Mouse (Mus musculus): ENCODE data around the gene Hectd4. TPM values are rescaled to one million over a fixed set of nuclear protein-coding genes. Genes with fewer than 3 reads are reported as not detected.
A peak's percentile ranks its signal among the peaks of the same experiment; 100 is the strongest.

The Hectd4 gene
- total and polyA plus RNA-seq, 2 experiments from 2014 or later, result 15.9 to 107 TPM

GRCm38 (mm10) chr5:121242701-121243100 lies 22.7 kb downstream of the Hectd4 start:
- Histone ChIP-seq H3K9me3 (ENCODE audit: low read length) (no peaks in the 10 kb centered on the region), H3K4me1 (ENCODE audit: insufficient read depth, low read length) (no peaks in the 10 kb centered on the region), H3K4me3 (ENCODE audit: low read length) (no peak overlapping the region), H3K36me3 (ENCODE audit: insufficient read depth, low read length) (no peaks in the 10 kb centered on the region), H3K9ac (replicated peaks; ENCODE audit: low read length) (no peak overlapping the region), H3K4me2 (ENCODE audit: low read depth, low read length) (no peak overlapping the region), H3K27ac (no peak overlapping the region), H3K27me3 (ENCODE audit: insufficient read depth, low read length) (no peaks in the 10 kb centered on the region)
- no peak for TF ChIP-seq CTCF (IDR thresholded peaks at IDR 0.05; ENCODE audit: low read depth)
- no peak for DNase-seq (ENCODE audit: low spot score)
- WGBS, result 81% methylated on average over 1 of the region's 1 CpGs
- no peak for ATAC-seq

- H3K9me3 ChIP-seq (ENCODE audit: low read length), result no peaks in the 10 kb centered on the region
- H3K27me3 ChIP-seq (ENCODE audit: insufficient read depth, low read length), result no peaks in the 10 kb centered on the region
- no peaks in the 10 kb centered on the region for H3K36me3 ChIP-seq (ENCODE audit: insufficient read depth, low read length)
- no peak overlapping the region for H3K4me3 ChIP-seq (ENCODE audit: low read length)
- no peak overlapping the region for H3K4me2 ChIP-seq (ENCODE audit: low read depth, low read length)
- no peaks in the 10 kb centered on the region for H3K4me1 ChIP-seq (ENCODE audit: insufficient read depth, low read length)
- no peak overlapping the region for H3K9ac ChIP-seq (replicated peaks; ENCODE audit: low read length)
- no peak for DNase-seq (ENCODE audit: low spot score)
- no peak overlapping the region for H3K27ac ChIP-seq
- TF ChIP-seq CTCF (IDR thresholded peaks at IDR 0.05; ENCODE audit: low read depth), result no peak
- 93% methylated on average over 1 of the region's 1 CpGs for WGBS
- no peak for ATAC-seq
Observed at GRCm38 (mm10) chr5:121243676-121244364, 23.8 kb downstream of the Hectd4 start.

- WGBS, result 93% methylated on average over 5 of the region's 5 CpGs
Observed at GRCm38 (mm10) chr5:121244365-121244731, 24.3 kb downstream of the Hectd4 start.

GRCm38 (mm10) chr5:121245201-121245600 lies 25.2 kb downstream of the Hectd4 start:
- TF ChIP-seq CTCF (IDR thresholded peaks at IDR 0.05; ENCODE audit: low read depth), result no peak
- Histone ChIP-seq H3K9me3 (ENCODE audit: low read length) (no peaks in the 10 kb centered on the region), H3K4me2 (ENCODE audit: low read depth, low read length) (no peak overlapping the region), H3K4me1 (ENCODE audit: insufficient read depth, low read length) (no peaks in the 10 kb centered on the region), H3K36me3 (ENCODE audit: insufficient read depth, low read length) (no peaks in the 10 kb centered on the region), H3K27ac (no peak overlapping the region), H3K4me3 (ENCODE audit: low read length) (no peak overlapping the region), H3K27me3 (ENCODE audit: insufficient read depth, low read length) (no peaks in the 10 kb centered on the region), H3K9ac (replicated peaks; ENCODE audit: low read length) (no peak overlapping the region; the same call in 1 of the 2 replicates)
- ATAC-seq (no peak), DNase-seq (ENCODE audit: low spot score) (no peak)
- 84% methylated on average over 7 of the region's 7 CpGs for WGBS

More at GRCm38 (mm10) chr5:121244365-121244731, 24.3 kb downstream of the Hectd4 start:
- TF ChIP-seq CTCF (IDR thresholded peaks at IDR 0.05; ENCODE audit: low read depth), result no peak
- Histone ChIP-seq H3K27me3 (ENCODE audit: insufficient read depth, low read length) (no peaks in the 10 kb centered on the region), H3K9me3 (ENCODE audit: low read length) (no peaks in the 10 kb centered on the region), H3K4me3 (ENCODE audit: low read length) (no peak overlapping the region), H3K9ac (replicated peaks; ENCODE audit: low read length) (no peak overlapping the region), H3K4me2 (ENCODE audit: low read depth, low read length) (no peak overlapping the region), H3K4me1 (ENCODE audit: insufficient read depth, low read length) (no peaks in the 10 kb centered on the region), H3K27ac (no peak overlapping the region), H3K36me3 (ENCODE audit: insufficient read depth, low read length) (no peaks in the 10 kb centered on the region)
- no peak for ATAC-seq
- no peak for DNase-seq (ENCODE audit: low spot score)

GRCm38 (mm10) chr5:121248766-121249394 lies 28.9 kb downstream of the Hectd4 start:
- Histone ChIP-seq H3K36me3 (ENCODE audit: insufficient read depth, low read length) (no peaks in the 10 kb centered on the region), H3K27ac (no peak overlapping the region), H3K4me3 (ENCODE audit: low read length) (no peak overlapping the region), H3K4me2 (ENCODE audit: low read depth, low read length) (no peak overlapping the region), H3K9ac (replicated peaks; ENCODE audit: low read length) (no peak overlapping the region), H3K4me1 (ENCODE audit: insufficient read depth, low read length) (no peaks in the 10 kb centered on the region), H3K9me3 (ENCODE audit: low read length) (no peaks in the 10 kb centered on the region), H3K27me3 (ENCODE audit: insufficient read depth, low read length) (no peaks in the 10 kb centered on the region)
- DNase-seq (ENCODE audit: low spot score) (no peak), ATAC-seq (no peak)
- 74% methylated on average over 3 of the region's 3 CpGs for WGBS
- 0 out of 2 replicates have a peak, but pooled peaks have one; percentile 18 for TF ChIP-seq CTCF (IDR thresholded peaks at IDR 0.05; ENCODE audit: low read depth)

GRCm38 (mm10) chr5:121249693-121250092 lies 29.7 kb downstream of the Hectd4 start:
- ATAC-seq (no peak), DNase-seq (ENCODE audit: low spot score) (no peak)
- no peaks in the 10 kb centered on the region for H3K4me1 ChIP-seq (ENCODE audit: insufficient read depth, low read length)
- H3K27ac ChIP-seq, result no peak overlapping the region
- no peak overlapping the region for H3K4me3 ChIP-seq (ENCODE audit: low read length)
- no peak overlapping the region for H3K9ac ChIP-seq (replicated peaks; ENCODE audit: low read length)
- WGBS, result 88% methylated on average over 3 of the region's 3 CpGs
- H3K36me3 ChIP-seq (ENCODE audit: insufficient read depth, low read length), result no peaks in the 10 kb centered on the region
- H3K27me3 ChIP-seq (ENCODE audit: insufficient read depth, low read length), result no peaks in the 10 kb centered on the region
- H3K9me3 ChIP-seq (ENCODE audit: low read length), result no peaks in the 10 kb centered on the region
- no peak overlapping the region for H3K4me2 ChIP-seq (ENCODE audit: low read depth, low read length)
- TF ChIP-seq CTCF (IDR thresholded peaks at IDR 0.05; ENCODE audit: low read depth), result no peak

GRCm38 (mm10) chr5:121251813-121252212 lies 31.8 kb downstream of the Hectd4 start:
- Histone ChIP-seq H3K9ac (replicated peaks; ENCODE audit: low read length) (no peak overlapping the region), H3K36me3 (ENCODE audit: insufficient read depth, low read length) (no peaks in the 10 kb centered on the region), H3K27ac (no peak overlapping the region), H3K4me2 (ENCODE audit: low read depth, low read length) (no peak overlapping the region), H3K4me1 (ENCODE audit: insufficient read depth, low read length) (no peaks in the 10 kb centered on the region), H3K27me3 (ENCODE audit: insufficient read depth, low read length) (no peaks in the 10 kb centered on the region), H3K4me3 (ENCODE audit: low read length) (no peak overlapping the region), H3K9me3 (ENCODE audit: low read length) (no peaks in the 10 kb centered on the region)
- TF ChIP-seq CTCF (IDR thresholded peaks at IDR 0.05; ENCODE audit: low read depth), result no peak
- 78% methylated on average over 8 of the region's 8 CpGs for WGBS
- ATAC-seq, result no peak
- DNase-seq (ENCODE audit: low spot score), result no peak

Data from hindbrain, postnatal 0 days (tissue).